Mouse (Mus musculus) liver, embryonic 14.5 days (tissue): Measurements from ENCODE around the gene Gpsm3.

ENCODE experiments used
- CTCF ChIP-seq: IDR thresholded peaks from 2 replicates; pipeline ENCODE4 v1.5.1; 2016; ENCODE audit warnings: antibody characterized with exemption, low read depth, control low read depth
- EP300 ChIP-seq: IDR thresholded peaks from 2 replicates; pipeline ENCODE4 v1.6.1; 2016; ENCODE audit warnings: antibody characterized with exemption, low read depth

GRCm38 (mm10) chr17:34627943-34628643, 38.5 kb downstream of the Gpsm3 start, which contains the start of gene Ppt2:
- TF ChIP-seq CTCF, result no peak
- TF ChIP-seq EP300, result no peak
